Mouse (Mus musculus): ENCODE data around the gene Olfm2. TPM values are rescaled to one million over a fixed set of nuclear protein-coding genes. Genes with fewer than 3 reads are reported as not detected.
A peak's percentile ranks its signal among the peaks of the same experiment; 100 is the strongest.

Gene Olfm2
- polyA plus RNA-seq, 1 experiment = 126 TPM

GRCm38 (mm10) chr9:20747682-20748081 is 1.5 kb upstream of the Olfm2 start:
- no peak for DNase-seq (ENCODE audit: extremely low spot score in 1 of 2, low spot score in 1 of 2)

GRCm38 (mm10) chr9:20745129-20745966 is 801 bp downstream of the Olfm2 start:
- no peak for DNase-seq (ENCODE audit: extremely low spot score in 1 of 2, low spot score in 1 of 2)

GRCm38 (mm10) chr9:20743946-20744738 is 2.0 kb downstream of the Olfm2 start:
- DNase-seq (ENCODE audit: extremely low spot score in 1 of 2, low spot score in 1 of 2) = peak in 1 of 2 experiments; percentile 61

GRCm38 (mm10) chr9:20740407-20740806 is 5.7 kb downstream of the Olfm2 start:
- peak; percentile 52 to 91 for DNase-seq (ENCODE audit: extremely low spot score in 1 of 2, low spot score in 1 of 2)

- no peak for DNase-seq (ENCODE audit: extremely low spot score in 1 of 2, low spot score in 1 of 2)
Observed at GRCm38 (mm10) chr9:20738251-20738999, 7.7 kb downstream of the Olfm2 start.

GRCm38 (mm10) chr9:20737227-20737626 is 8.9 kb downstream of the Olfm2 start:
- DNase-seq (ENCODE audit: extremely low spot score in 1 of 2, low spot score in 1 of 2) = no peak

GRCm38 (mm10) chr9:20734692-20735091 is 11.5 kb downstream of the Olfm2 start:
- DNase-seq (ENCODE audit: extremely low spot score in 1 of 2, low spot score in 1 of 2) = no peak

- no peak for DNase-seq (ENCODE audit: extremely low spot score in 1 of 2, low spot score in 1 of 2)
Observed at GRCm38 (mm10) chr9:20731797-20732196, 14.4 kb downstream of the Olfm2 start.

- DNase-seq (ENCODE audit: extremely low spot score in 1 of 2, low spot score in 1 of 2) = no peak
Observed at GRCm38 (mm10) chr9:20729451-20729850, 16.7 kb downstream of the Olfm2 start.

GRCm38 (mm10) chr9:20727601-20728113 is 18.5 kb downstream of the Olfm2 start:
- DNase-seq (ENCODE audit: extremely low spot score in 1 of 2, low spot score in 1 of 2) = no peak

- DNase-seq (ENCODE audit: extremely low spot score in 1 of 2, low spot score in 1 of 2) = no peak
Observed at GRCm38 (mm10) chr9:20726859-20727600, 19.1 kb downstream of the Olfm2 start.

- DNase-seq (ENCODE audit: extremely low spot score in 1 of 2, low spot score in 1 of 2) = peak in 1 of 2 experiments; percentile 66
Observed at GRCm38 (mm10) chr9:20726134-20726858, 19.9 kb downstream of the Olfm2 start.

- DNase-seq (ENCODE audit: extremely low spot score in 1 of 2, low spot score in 1 of 2) = no peak
Observed at GRCm38 (mm10) chr9:20721582-20721981, 24.6 kb downstream of the Olfm2 start.

GRCm38 (mm10) chr9:20715332-20715731 is 30.8 kb downstream of the Olfm2 start:
- no peak for DNase-seq (ENCODE audit: extremely low spot score in 1 of 2, low spot score in 1 of 2)

GRCm38 (mm10) chr9:20713478-20713987 is 32.6 kb downstream of the Olfm2 start:
- DNase-seq (ENCODE audit: extremely low spot score in 1 of 2, low spot score in 1 of 2) = no peak

GRCm38 (mm10) chr9:20712934-20713477 is 33.1 kb downstream of the Olfm2 start:
- no peak for DNase-seq (ENCODE audit: extremely low spot score in 1 of 2, low spot score in 1 of 2)

GRCm38 (mm10) chr9:20710471-20710870 is 35.7 kb downstream of the Olfm2 start:
- no peak for DNase-seq (ENCODE audit: extremely low spot score in 1 of 2, low spot score in 1 of 2)

- no peak for DNase-seq (ENCODE audit: extremely low spot score in 1 of 2, low spot score in 1 of 2)
Observed at GRCm38 (mm10) chr9:20705981-20706380, 40.2 kb downstream of the Olfm2 start.

GRCm38 (mm10) chr9:20705420-20705819 is 40.7 kb downstream of the Olfm2 start:
- no peak for DNase-seq (ENCODE audit: extremely low spot score in 1 of 2, low spot score in 1 of 2)
